Mouse (Mus musculus) olfactory bulb, adult 2 months (tissue): ENCODE results near the gene Trim7.

Experiments used
- CTCF ChIP-seq: fragments of 200-500 bp; IDR thresholded peaks from 2 replicates; pipeline ENCODE4 v1.5.1; 2012; ENCODE audit warnings: low read depth, mild to moderate bottlenecking, low read length, moderate library complexity; ENCODE audit not compliant: insufficient read depth
- POLR2A ChIP-seq: fragments of 200-500 bp; IDR thresholded peaks from 2 replicates; pipeline ENCODE4 v1.6.1; 2012; ENCODE audit warnings: mild to moderate bottlenecking, low read depth, low read length, moderate library complexity; ENCODE audit not compliant: insufficient read depth

GRCm38 (mm10) chr11:48782243-48782642, 43.7 kb upstream of the Trim7 start:
- TF ChIP-seq CTCF: no peak
- TF ChIP-seq POLR2A: no peak
